Mouse (Mus musculus) splenic B cell, adult 2 months (primary cell): ENCODE results near the gene Sh3bgrl3.
A peak's percentile ranks its signal among the peaks of the same experiment; 100 is the strongest.
"Not testable (repeated sequence)": the region's sequence is repeated elsewhere in the genome, so short reads cannot be mapped to it uniquely, and the experiment has no call there.

ENCODE experiments used
- DNase-seq: peaks from one replicate; pipeline ENCODE4 v3.0.0-alpha.2; 2011; ENCODE audit warnings: low read depth, low spot score
- H3K27me3 ChIP-seq: 2 replicates; pipeline ENCODE4 v1.6.1; 2012; ENCODE audit warnings: mild to moderate bottlenecking, low read length, moderate library complexity, mixed read lengths; ENCODE audit not compliant: control insufficient read depth, poor library complexity, insufficient read depth, severe bottlenecking
- H3K36me3 ChIP-seq: 2 replicates; pipeline ENCODE4 v1.6.1; 2012; ENCODE audit warnings: mild to moderate bottlenecking, low read length, moderate library complexity, mixed read lengths; ENCODE audit not compliant: control insufficient read depth, poor library complexity, insufficient read depth, severe bottlenecking

Sh3bgrl3 gene

GRCm38 (mm10) chr4:134128221-134128982, at the start of gene Sh3bgrl3:
Gene Sh3bgrl3, minus strand, starts transcription at chr4:134128789.
- peak; percentile 86 for DNase-seq
- no peaks in the 10 kb centered on the region for H3K27me3 ChIP-seq
- H3K36me3 ChIP-seq = peaks cover 5% of the 10 kb centered on the region

GRCm38 (mm10) chr4:134172391-134172790, 43.8 kb upstream of the Sh3bgrl3 start:
- no peak for DNase-seq
- Histone ChIP-seq H3K27me3 (no peaks in the 10 kb centered on the region), H3K36me3 (peaks cover 2% of the 10 kb centered on the region; the same call in 1 of the 2 replicates)

- Histone ChIP-seq H3K27me3 (no peaks in the 10 kb centered on the region), H3K36me3 (peaks cover 3% of the 10 kb centered on the region; the same call in 1 of the 2 replicates)
- DNase-seq = peak; percentile 57
Measured at GRCm38 (mm10) chr4:134166906-134167305, 38.3 kb upstream of the Sh3bgrl3 start.

- peaks cover 3% of the 10 kb centered on the region; the same call in 1 of the 2 replicates for H3K36me3 ChIP-seq
- no peaks in the 10 kb centered on the region for H3K27me3 ChIP-seq
- peak; percentile 28 for DNase-seq
Measured at GRCm38 (mm10) chr4:134165548-134166465, 37.2 kb upstream of the Sh3bgrl3 start.

GRCm38 (mm10) chr4:134165024-134165423, 36.4 kb upstream of the Sh3bgrl3 start:
- peaks cover 3% of the 10 kb centered on the region; the same call in 1 of the 2 replicates for H3K36me3 ChIP-seq
- no peaks in the 10 kb centered on the region for H3K27me3 ChIP-seq
- peak; percentile 16 for DNase-seq

GRCm38 (mm10) chr4:134164591-134164990, 36.0 kb upstream of the Sh3bgrl3 start:
- Histone ChIP-seq H3K36me3 (peaks cover 3% of the 10 kb centered on the region; the same call in 1 of the 2 replicates), H3K27me3 (no peaks in the 10 kb centered on the region)
- DNase-seq = no peak

GRCm38 (mm10) chr4:134160071-134160470, 31.5 kb upstream of the Sh3bgrl3 start:
- not testable (repeated sequence) for H3K27me3 ChIP-seq, H3K36me3 ChIP-seq
- DNase-seq = peak; percentile 55

GRCm38 (mm10) chr4:134158774-134159173, 30.2 kb upstream of the Sh3bgrl3 start:
- peak; percentile 21 for DNase-seq
- H3K36me3 ChIP-seq = no peaks in the 10 kb centered on the region
- H3K27me3 ChIP-seq = no peaks in the 10 kb centered on the region

GRCm38 (mm10) chr4:134157558-134157957, 29.0 kb upstream of the Sh3bgrl3 start:
- Histone ChIP-seq H3K36me3 (no peaks in the 10 kb centered on the region), H3K27me3 (no peaks in the 10 kb centered on the region)
- peak; percentile 54 for DNase-seq

- DNase-seq = no peak
- H3K27me3 ChIP-seq = no peaks in the 10 kb centered on the region
- no peaks in the 10 kb centered on the region for H3K36me3 ChIP-seq
Measured at GRCm38 (mm10) chr4:134156744-134157143, 28.2 kb upstream of the Sh3bgrl3 start.

GRCm38 (mm10) chr4:134155961-134156465, 27.4 kb upstream of the Sh3bgrl3 start:
- Histone ChIP-seq H3K27me3 (no peaks in the 10 kb centered on the region), H3K36me3 (no peaks in the 10 kb centered on the region)
- DNase-seq = no peak

- DNase-seq = no peak
Measured at GRCm38 (mm10) chr4:134155531-134155930, 26.9 kb upstream of the Sh3bgrl3 start.

GRCm38 (mm10) chr4:134154354-134154753, 25.8 kb upstream of the Sh3bgrl3 start:
- no peak for DNase-seq
- no peaks in the 10 kb centered on the region for H3K27me3 ChIP-seq
- no peaks in the 10 kb centered on the region for H3K36me3 ChIP-seq

More at GRCm38 (mm10) chr4:134155531-134155930, 26.9 kb upstream of the Sh3bgrl3 start:
- H3K36me3 ChIP-seq = no peaks in the 10 kb centered on the region
- no peaks in the 10 kb centered on the region for H3K27me3 ChIP-seq

- H3K27me3 ChIP-seq = no peaks in the 10 kb centered on the region
- H3K36me3 ChIP-seq = no peaks in the 10 kb centered on the region
- DNase-seq = no peak
Measured at GRCm38 (mm10) chr4:134153656-134154055, 25.1 kb upstream of the Sh3bgrl3 start.
